Mouse (Mus musculus) A20 (cell line): ENCODE results near the gene Gabarap.
"Not testable (repeated sequence)": the region's sequence is repeated elsewhere in the genome, so short reads cannot be mapped to it uniquely, and the experiment has no call there.

Experiments
- DNase-seq: peaks from one replicate; pipeline ENCODE4 v3.0.0-alpha.2; 2011; ENCODE audit warnings: low read depth, low spot score

Gabarap gene

GRCm38 (mm10) chr11:69998567-69999491 is 7.9 kb downstream of the Gabarap start:
- no peak for DNase-seq

GRCm38 (mm10) chr11:69999666-70000065 is 8.7 kb downstream of the Gabarap start:
- DNase-seq: peak; percentile 43

- peak; percentile 97 for DNase-seq
Observed at GRCm38 (mm10) chr11:70000396-70000898, 9.5 kb downstream of the Gabarap start, which contains the start of gene Dvl2. Dvl2 (plus strand) TSS chr11:70000595.

GRCm38 (mm10) chr11:70001159-70001558 is 10.2 kb downstream of the Gabarap start:
- no peak for DNase-seq

- DNase-seq: peak; percentile 81
Observed at GRCm38 (mm10) chr11:70001865-70002264, 10.9 kb downstream of the Gabarap start.

GRCm38 (mm10) chr11:70002471-70002870 is 11.5 kb downstream of the Gabarap start:
- DNase-seq: no peak

GRCm38 (mm10) chr11:70005521-70005920 is 14.6 kb downstream of the Gabarap start:
- DNase-seq: peak; percentile 41

- DNase-seq: no peak
Observed at GRCm38 (mm10) chr11:70010033-70010432, 19.1 kb downstream of the Gabarap start.

GRCm38 (mm10) chr11:70010548-70010947 is 19.6 kb downstream of the Gabarap start:
- DNase-seq: no peak

- DNase-seq: no peak
Observed at GRCm38 (mm10) chr11:70010961-70011360, 20.0 kb downstream of the Gabarap start.

GRCm38 (mm10) chr11:70012931-70013330 is 22.0 kb downstream of the Gabarap start:
- no peak for DNase-seq

GRCm38 (mm10) chr11:70013408-70013807 is 22.5 kb downstream of the Gabarap start:
- no peak for DNase-seq

GRCm38 (mm10) chr11:70014051-70014450 is 23.1 kb downstream of the Gabarap start:
- no peak for DNase-seq

GRCm38 (mm10) chr11:70014880-70015558 is 24.1 kb downstream of the Gabarap start, which contains the start of gene Acadvl:
Acadvl (minus strand) TSS chr11:70015411.
- peak; percentile 88 for DNase-seq

GRCm38 (mm10) chr11:70015677-70016076 is 24.7 kb downstream of the Gabarap start:
- no peak for DNase-seq

- DNase-seq: not testable (repeated sequence)
Observed at GRCm38 (mm10) chr11:70016177-70016576, 25.2 kb downstream of the Gabarap start.

GRCm38 (mm10) chr11:70016669-70017068 is 25.7 kb downstream of the Gabarap start, which contains the start of gene Dlg4:
Dlg4 (plus strand) TSS chr11:70016942.
- DNase-seq: no peak

GRCm38 (mm10) chr11:70017199-70017767 is 26.3 kb downstream of the Gabarap start:
- no peak for DNase-seq

- DNase-seq: no peak
Observed at GRCm38 (mm10) chr11:70018131-70018990, 27.4 kb downstream of the Gabarap start.

- DNase-seq: no peak
Observed at GRCm38 (mm10) chr11:70019495-70020021, 28.6 kb downstream of the Gabarap start.
